Mouse (Mus musculus): ENCODE measurements at regions not wholly inside any gene's neighbourhood (a gene's known extent, or its start where the extent isn't known, plus 50 kb on each side); places are given as distances from the start of the nearest gene placed in this dataset.

GRCm38 (mm10) chr15:52783940-52784339, 1100.8 kb upstream of the Gm7489 start:
- no peak for DNase-seq (ENCODE audit: extremely low spot score)

GRCm38 (mm10) chr15:52785196-52785595, 1099.5 kb upstream of the Gm7489 start:
- DNase-seq (ENCODE audit: extremely low spot score) = no peak

GRCm38 (mm10) chr15:52785976-52786375, 1098.7 kb upstream of the Gm7489 start:
- no peak for DNase-seq (ENCODE audit: extremely low spot score)

GRCm38 (mm10) chr15:52805479-52806199, 1079.1 kb upstream of the Gm7489 start:
- DNase-seq (ENCODE audit: extremely low spot score) = no peak

GRCm38 (mm10) chr15:52808622-52809021, 1076.1 kb upstream of the Gm7489 start:
- no peak for DNase-seq (ENCODE audit: extremely low spot score)

GRCm38 (mm10) chr15:52820796-52821195, 1063.9 kb upstream of the Gm7489 start:
- no peak for DNase-seq (ENCODE audit: extremely low spot score)

GRCm38 (mm10) chr15:52836896-52837295, 1047.8 kb upstream of the Gm7489 start:
- DNase-seq (ENCODE audit: extremely low spot score) = no peak

GRCm38 (mm10) chr15:52848132-52848531, 1036.6 kb upstream of the Gm7489 start:
- DNase-seq (ENCODE audit: extremely low spot score) = no peak

GRCm38 (mm10) chr15:52858682-52859081, 1026.0 kb upstream of the Gm7489 start:
- no peak for DNase-seq (ENCODE audit: extremely low spot score)

GRCm38 (mm10) chr15:52863494-52863893, 1021.2 kb upstream of the Gm7489 start:
- no peak for DNase-seq (ENCODE audit: extremely low spot score)

GRCm38 (mm10) chr15:52892244-52892950, 992.3 kb upstream of the Gm7489 start:
- DNase-seq (ENCODE audit: extremely low spot score) = no peak

GRCm38 (mm10) chr15:52898107-52898506, 986.6 kb upstream of the Gm7489 start:
- no peak for DNase-seq (ENCODE audit: extremely low spot score)

- no peak for DNase-seq (ENCODE audit: extremely low spot score)
Measured at GRCm38 (mm10) chr15:52899403-52899802, 985.3 kb upstream of the Gm7489 start.

- no peak for DNase-seq (ENCODE audit: extremely low spot score)
Measured at GRCm38 (mm10) chr15:52899822-52900221, 984.9 kb upstream of the Gm7489 start.

GRCm38 (mm10) chr15:52905231-52905630, 979.5 kb upstream of the Gm7489 start:
- DNase-seq (ENCODE audit: extremely low spot score) = no peak

- no peak for DNase-seq (ENCODE audit: extremely low spot score)
Measured at GRCm38 (mm10) chr15:52907217-52907616, 977.5 kb upstream of the Gm7489 start.

- no peak for DNase-seq (ENCODE audit: extremely low spot score)
Measured at GRCm38 (mm10) chr15:52922277-52922676, 962.4 kb upstream of the Gm7489 start.

- no peak for DNase-seq (ENCODE audit: extremely low spot score)
Measured at GRCm38 (mm10) chr15:52928408-52928807, 956.3 kb upstream of the Gm7489 start.

- DNase-seq (ENCODE audit: extremely low spot score) = no peak
Measured at GRCm38 (mm10) chr15:52937138-52937537, 947.6 kb upstream of the Gm7489 start.

- DNase-seq (ENCODE audit: extremely low spot score) = no peak
Measured at GRCm38 (mm10) chr15:52944592-52944991, 940.1 kb upstream of the Gm7489 start.

GRCm38 (mm10) chr15:52948196-52948595, 936.5 kb upstream of the Gm7489 start:
- DNase-seq (ENCODE audit: extremely low spot score) = no peak

- DNase-seq (ENCODE audit: extremely low spot score) = no peak
Measured at GRCm38 (mm10) chr15:52953480-52953879, 931.2 kb upstream of the Gm7489 start.
